Mouse (Mus musculus) kidney, adult 9 months (tissue): ENCODE data around the gene Itga3.

Experiments
- DNase-seq: peaks from one replicate; pipeline ENCODE4 v3.0.0; 2022

Gene Itga3

DNA sequence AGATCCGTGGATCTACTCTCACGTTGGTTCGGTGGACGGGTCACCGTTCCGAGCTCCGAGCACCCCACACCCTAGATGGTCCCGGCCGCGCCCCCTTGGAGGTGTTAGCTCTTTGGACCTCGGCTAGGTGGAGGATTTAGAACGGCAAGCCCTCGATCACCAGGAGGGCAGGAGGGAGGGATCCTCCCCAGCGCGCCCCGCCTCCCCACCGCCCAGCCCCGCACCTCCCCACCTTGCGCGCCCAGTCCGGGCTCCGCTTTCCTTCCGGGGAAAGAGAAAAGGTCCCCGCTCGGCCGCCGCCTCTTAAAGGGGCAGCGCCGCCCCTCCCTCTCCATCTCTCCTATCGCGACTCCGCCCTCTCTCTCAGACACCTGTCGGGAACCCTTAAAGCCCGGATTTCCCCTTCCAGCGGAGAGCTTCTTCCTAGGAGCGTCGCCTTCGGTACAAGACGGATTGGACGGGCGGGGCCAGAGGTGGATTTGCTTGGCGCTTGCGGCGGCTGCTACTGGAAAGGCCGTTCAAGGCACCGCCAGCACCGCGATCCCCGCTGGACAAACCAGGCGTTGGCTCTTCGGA is at the start of gene Itga3:
Itga3 (minus strand) TSS at position 266 of the 576 bp plus-strand sequence.
- DNase-seq, result peak; percentile 87

GRCm38 (mm10) chr11:95125366-95125948 is 48.9 kb upstream of the Itga3 start:
- no peak for DNase-seq

DNA sequence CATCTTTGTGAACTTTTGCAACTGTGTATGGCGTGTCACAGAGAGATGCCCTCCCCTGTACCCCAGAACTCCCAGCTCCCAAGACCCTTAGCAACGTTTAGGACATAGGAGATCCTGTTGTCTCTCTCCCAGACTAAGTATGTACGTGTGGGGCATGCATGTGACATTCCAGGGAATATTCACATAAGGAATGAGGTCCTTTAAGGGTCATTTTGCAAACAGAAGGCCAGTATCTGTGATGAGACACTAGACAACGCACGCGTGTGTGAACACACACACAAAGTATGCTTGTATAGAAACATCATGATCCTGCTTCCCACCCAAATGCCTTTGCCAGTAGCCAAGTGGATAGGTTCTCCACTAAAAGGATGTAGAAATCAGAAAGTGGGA is 45.5 kb upstream of the Itga3 start:
- DNase-seq, result no peak

GRCm38 (mm10) chr11:95121161-95122099 is 44.8 kb upstream of the Itga3 start:
- no peak for DNase-seq

GRCm38 (mm10) chr11:95120633-95121020 is 44.0 kb upstream of the Itga3 start:
- DNase-seq, result no peak

DNA sequence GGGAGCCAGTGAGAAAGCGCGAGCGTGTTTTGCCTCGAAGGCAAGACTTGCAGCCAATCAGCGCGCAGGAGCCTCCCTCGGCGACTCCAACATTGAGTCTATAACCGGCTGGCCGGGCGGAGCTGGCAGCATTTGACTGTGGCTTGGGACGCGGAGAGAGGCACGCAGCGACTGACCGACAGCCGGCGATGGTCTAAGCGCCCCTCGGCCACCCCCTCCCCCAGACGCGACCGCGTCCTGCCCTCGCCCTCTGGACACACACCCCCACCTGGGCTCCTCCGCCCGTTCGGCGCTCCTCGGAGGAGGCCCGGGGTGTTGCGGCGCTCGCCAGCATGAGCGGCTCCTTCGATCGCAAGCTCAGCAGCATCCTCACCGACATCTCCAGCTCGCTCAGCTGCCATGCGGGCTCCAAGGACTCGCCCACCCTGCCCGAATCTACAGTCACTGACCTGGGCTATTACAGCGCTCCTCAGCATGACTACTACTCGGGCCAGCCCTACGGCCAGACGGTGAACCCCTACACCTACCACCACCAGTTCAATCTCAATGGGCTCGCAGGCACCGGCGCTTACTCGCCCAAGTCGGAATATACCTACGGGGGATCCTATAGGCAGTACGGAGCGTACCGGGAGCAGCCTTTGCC is 43.5 kb upstream of the Itga3 start, which contains the start of gene Dlx3:
Dlx3 (plus strand) TSS at position 130 of the 643 bp plus-strand sequence.
- no peak for DNase-seq

GRCm38 (mm10) chr11:95118505-95118904 is 41.9 kb upstream of the Itga3 start:
- peak; percentile 74 for DNase-seq

DNA sequence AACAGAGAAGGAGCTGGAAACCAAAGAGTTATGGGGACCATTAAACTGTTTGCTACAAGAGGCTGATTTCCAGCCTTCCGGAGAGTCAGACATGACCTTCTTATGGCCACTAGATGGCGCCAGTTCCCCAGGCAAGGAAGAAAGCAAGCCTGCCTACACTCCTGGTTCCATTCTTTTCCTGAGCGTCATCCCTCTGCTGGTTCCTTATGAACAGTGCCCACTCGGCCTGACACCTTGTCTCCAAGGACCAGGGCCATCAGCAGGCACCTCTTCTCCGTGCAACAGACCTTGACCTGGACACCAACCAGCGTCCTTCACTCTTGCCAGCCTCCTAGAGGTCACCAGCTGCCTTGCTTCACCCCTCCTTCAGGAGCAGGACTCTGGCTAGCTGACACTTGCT is 40.4 kb upstream of the Itga3 start:
- DNase-seq, result peak; percentile 79

GRCm38 (mm10) chr11:95110081-95110480 is 33.5 kb upstream of the Itga3 start:
- no peak for DNase-seq

DNA sequence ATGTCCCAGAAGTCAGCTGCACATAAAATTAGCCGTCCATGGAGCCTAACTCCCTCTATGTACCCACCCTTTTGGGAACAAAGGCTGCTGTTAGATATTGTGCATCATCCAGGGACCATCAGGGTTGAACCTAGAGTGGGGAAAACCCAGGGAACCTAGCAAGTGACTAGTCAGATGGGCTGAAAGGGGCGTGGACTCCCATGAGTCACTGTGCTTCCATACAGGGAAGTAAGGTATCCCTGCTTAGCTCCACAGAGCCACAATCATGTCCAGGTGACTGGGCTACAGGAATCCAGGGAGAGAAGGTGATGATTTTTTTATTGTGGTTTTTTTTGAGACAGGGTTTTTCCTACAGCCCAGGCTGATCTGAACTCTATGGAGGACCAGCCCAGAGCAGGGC is 32.4 kb upstream of the Itga3 start:
- DNase-seq, result no peak

- peak; percentile 85 for DNase-seq
These were observed 30.0 kb upstream of the Itga3 start for GRCm38 (mm10) chr11:95106440-95107236.

GRCm38 (mm10) chr11:95105274-95105874 is 28.8 kb upstream of the Itga3 start:
- DNase-seq, result no peak

- DNase-seq, result peak; percentile 69
These were observed 27.7 kb upstream of the Itga3 start for GRCm38 (mm10) chr11:95104266-95104665.

DNA sequence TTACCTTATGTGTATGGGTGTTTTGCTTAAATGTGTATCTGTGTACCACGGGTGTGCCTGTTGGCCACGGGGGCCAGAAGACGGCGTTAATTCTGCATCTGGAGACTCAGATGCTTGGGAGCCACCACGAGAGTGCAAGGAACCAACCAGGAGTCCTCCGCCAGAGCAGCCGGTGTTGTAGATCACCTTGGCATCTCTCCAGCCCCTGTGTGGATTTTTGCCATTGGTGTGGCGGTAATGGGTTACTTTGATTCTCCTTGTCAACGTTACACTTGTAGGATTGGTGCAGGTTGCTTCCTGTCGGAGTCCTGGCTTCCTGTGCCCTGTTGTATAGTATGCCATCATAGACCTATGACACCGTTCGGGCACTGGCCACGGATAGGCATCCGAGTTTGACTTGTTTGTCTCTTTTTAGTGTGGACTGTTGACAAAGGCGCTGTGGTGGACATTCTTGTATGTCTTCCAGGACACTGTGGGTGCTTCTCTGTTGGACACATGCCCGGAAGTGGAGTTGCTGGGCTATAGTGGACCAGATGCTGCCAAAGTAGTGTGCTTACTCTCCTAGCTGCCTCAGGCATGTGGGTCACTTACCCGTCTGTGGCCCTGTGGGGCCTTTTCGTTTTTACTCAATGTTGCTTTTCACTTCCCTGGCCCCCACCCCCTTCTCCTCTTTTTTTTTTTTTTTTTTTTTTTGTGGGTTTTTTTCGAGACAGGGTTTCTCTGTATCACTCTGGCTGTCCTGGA is 25.7 kb upstream of the Itga3 start:
- DNase-seq, result no peak

DNA sequence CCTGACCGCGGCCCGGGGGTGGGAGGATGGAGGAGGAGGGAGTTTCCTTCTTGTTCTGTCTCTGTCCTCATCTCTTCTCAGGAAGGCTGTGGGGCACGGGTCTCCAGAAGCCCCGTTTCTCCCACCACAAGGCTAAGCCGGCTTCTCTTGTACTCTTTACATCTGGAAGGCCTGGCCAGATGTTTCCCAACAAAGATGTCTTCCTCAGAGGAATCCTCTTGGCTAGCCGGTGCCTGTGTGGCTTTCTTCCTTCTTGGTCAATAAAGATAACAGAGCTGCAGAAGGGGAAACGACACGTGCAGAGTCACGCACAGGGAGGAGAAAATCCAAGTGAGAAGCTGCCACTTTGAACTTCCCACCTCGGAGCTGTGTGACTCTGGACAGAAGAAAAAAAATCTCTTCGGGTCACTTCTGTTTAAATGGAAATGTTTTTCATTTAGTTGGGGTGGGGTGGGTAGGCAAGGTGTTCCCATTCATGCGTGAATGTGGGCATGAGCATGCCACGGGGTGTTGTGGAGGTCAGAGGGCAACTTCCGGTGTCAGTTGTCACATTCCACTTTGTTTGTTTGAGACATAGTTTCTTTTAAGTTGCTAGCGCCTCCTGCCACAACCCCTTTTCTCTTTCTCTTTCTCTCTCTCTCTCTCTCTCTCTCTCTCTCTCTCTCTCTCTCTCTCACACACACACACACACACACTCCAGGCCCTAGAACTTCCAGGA is 24.6 kb upstream of the Itga3 start:
- DNase-seq, result no peak

DNA sequence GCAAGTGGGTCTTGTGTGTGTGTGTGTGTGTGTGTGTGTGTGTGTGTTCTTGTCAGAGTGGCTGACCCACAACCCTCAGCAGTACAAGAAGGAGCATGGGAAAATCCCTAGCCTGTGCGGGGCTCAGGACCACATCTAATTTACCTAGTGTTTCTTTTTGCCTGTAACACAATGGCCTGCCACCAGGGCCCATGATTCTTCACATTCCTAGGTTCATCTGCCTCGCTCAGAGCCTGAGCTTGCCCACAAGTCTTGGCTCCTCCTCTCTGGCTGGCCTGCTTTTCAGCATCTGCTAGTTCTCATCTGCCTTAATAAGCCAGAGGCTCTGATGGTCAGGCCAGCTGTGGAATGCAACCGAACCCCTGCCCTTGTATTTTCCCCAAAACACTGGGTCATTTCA is 23.8 kb upstream of the Itga3 start:
- DNase-seq, result no peak

GRCm38 (mm10) chr11:95098346-95099095 is 21.9 kb upstream of the Itga3 start:
- DNase-seq, result no peak

DNA sequence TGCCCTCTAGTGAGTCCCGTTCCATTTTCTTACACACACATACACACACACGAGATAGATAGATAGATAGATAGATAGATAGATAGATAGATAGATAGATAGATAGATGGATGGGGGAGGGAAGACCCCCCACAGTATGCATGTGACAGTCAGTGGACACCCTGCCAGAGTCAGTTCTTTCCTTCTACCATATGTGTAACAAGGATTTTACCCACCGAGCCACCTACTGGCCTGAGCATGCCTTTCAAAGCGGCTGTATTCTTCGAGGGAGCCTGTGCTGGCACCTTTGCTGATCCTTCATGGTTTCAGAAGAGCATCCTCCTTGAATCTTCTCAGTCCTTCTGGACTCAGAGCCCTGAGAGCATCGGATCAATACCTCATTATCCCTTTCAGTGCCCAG is 21.3 kb upstream of the Itga3 start:
- no peak for DNase-seq

- DNase-seq, result no peak
These were observed 20.2 kb upstream of the Itga3 start for GRCm38 (mm10) chr11:95096608-95097373.
